Mouse (Mus musculus): ENCODE data around the gene Tsr1. TPM values are rescaled to one million over a fixed set of nuclear protein-coding genes. Genes with fewer than 3 reads are reported as not detected.

Gene Tsr1
- total RNA-seq, 2 experiments from 2014 or later, result 29.9 to 31.1 TPM

GRCm38 (mm10) chr11:74895980-74896900 is 1.6 kb upstream of the Tsr1 start:
- peak; percentile 45 to 74 for DNase-seq (ENCODE audit: low spot score in 2 of 2)

GRCm38 (mm10) chr11:74896901-74897677 is 782 bp upstream of the Tsr1 start, which contains the start of gene Sgsm2:
Gene Sgsm2 (minus strand): TSS chr11:74897060.
- peak; percentile 55 to 80 for DNase-seq (ENCODE audit: low spot score in 2 of 2)

GRCm38 (mm10) chr11:74898517-74898827 is 601 bp downstream of the Tsr1 start:
- no peak for DNase-seq (ENCODE audit: low spot score in 2 of 2)

GRCm38 (mm10) chr11:74901555-74901954 is 3.7 kb downstream of the Tsr1 start:
- DNase-seq (ENCODE audit: low spot score in 2 of 2), result no peak

GRCm38 (mm10) chr11:74902416-74902815 is 4.5 kb downstream of the Tsr1 start:
- no peak for DNase-seq (ENCODE audit: low spot score in 2 of 2)

GRCm38 (mm10) chr11:74907850-74908249 is 10.0 kb downstream of the Tsr1 start:
- DNase-seq (ENCODE audit: low spot score in 2 of 2), result no peak

GRCm38 (mm10) chr11:74908618-74909399 is 10.9 kb downstream of the Tsr1 start:
- DNase-seq (ENCODE audit: low spot score in 2 of 2), result no peak

GRCm38 (mm10) chr11:74909978-74910377 is 12.1 kb downstream of the Tsr1 start:
- DNase-seq (ENCODE audit: low spot score in 2 of 2), result no peak

GRCm38 (mm10) chr11:74912492-74912891 is 14.6 kb downstream of the Tsr1 start:
- DNase-seq (ENCODE audit: low spot score in 2 of 2), result no peak

GRCm38 (mm10) chr11:74919249-74919648 is 21.4 kb downstream of the Tsr1 start:
- DNase-seq (ENCODE audit: low spot score in 2 of 2), result peak; percentile 17 to 34

GRCm38 (mm10) chr11:74924149-74924548 is 26.3 kb downstream of the Tsr1 start:
- DNase-seq (ENCODE audit: low spot score in 2 of 2), result no peak

- peak; percentile 92 to 95 for DNase-seq (ENCODE audit: low spot score in 2 of 2)
Measured at GRCm38 (mm10) chr11:74925577-74926387, 27.9 kb downstream of the Tsr1 start, which contains the start of the genes Smg6 and Srr. Gene Smg6 (plus strand): TSS chr11:74925823. Gene Srr (minus strand): TSS chr11:74925948.

GRCm38 (mm10) chr11:74926388-74927005 is 28.6 kb downstream of the Tsr1 start:
- no peak for DNase-seq (ENCODE audit: low spot score in 2 of 2)

- no peak for DNase-seq (ENCODE audit: low spot score in 2 of 2)
Measured at GRCm38 (mm10) chr11:74927236-74927725, 29.4 kb downstream of the Tsr1 start.

GRCm38 (mm10) chr11:74929111-74929510 is 31.2 kb downstream of the Tsr1 start:
- no peak for DNase-seq (ENCODE audit: low spot score in 2 of 2)

GRCm38 (mm10) chr11:74930391-74930790 is 32.5 kb downstream of the Tsr1 start:
- no peak for DNase-seq (ENCODE audit: low spot score in 2 of 2)

- peak in 1 of 2 experiments; percentile 20 for DNase-seq (ENCODE audit: low spot score in 2 of 2)
Measured at GRCm38 (mm10) chr11:74946348-74946747, 48.5 kb downstream of the Tsr1 start.

GRCm38 (mm10) chr11:74954901-74955300 is 57.0 kb downstream of the Tsr1 start:
- DNase-seq (ENCODE audit: low spot score in 2 of 2), result no peak

GRCm38 (mm10) chr11:74956006-74956405 is 58.1 kb downstream of the Tsr1 start:
- no peak for DNase-seq (ENCODE audit: low spot score in 2 of 2)

- DNase-seq (ENCODE audit: low spot score in 2 of 2), result no peak
Measured at GRCm38 (mm10) chr11:74957600-74957999, 59.7 kb downstream of the Tsr1 start.
